Mouse (Mus musculus) liver, embryonic 13.5 days (tissue): ENCODE data around the gene 6430548M08Rik. TPM values are rescaled to one million over a fixed set of nuclear protein-coding genes. Genes with fewer than 3 reads are reported as not detected.

Source experiments
- ATAC-seq: fragments of 200-750 bp; cut with Nextera tagmentation; 2 replicates; pipeline ENCODE4 v1.8.0; 2017; ENCODE audit warnings: low read depth, mild to moderate bottlenecking, moderate number of reproducible peaks, moderate library complexity
- DNase-seq: peaks from one replicate; pipeline ENCODE4 v3.0.0; 2022
- H3K27ac ChIP-seq: fragments of 300-500 bp; sonication (generic); 2 replicates; pipeline ENCODE4 v1.5.1; 2015; ENCODE audit warnings: moderate library complexity, mild to moderate bottlenecking, inconsistent platforms
- H3K27me3 ChIP-seq: fragments of 300-500 bp; sonication (generic); 2 replicates; pipeline ENCODE4 v1.6.1; 2015; ENCODE audit warnings: mild to moderate bottlenecking, inconsistent platforms
- H3K36me3 ChIP-seq: fragments of 300-500 bp; sonication (generic); 2 replicates; pipeline ENCODE4 v1.6.1; 2015; ENCODE audit warnings: mild to moderate bottlenecking, inconsistent platforms
- H3K4me1 ChIP-seq: fragments of 300-500 bp; sonication (generic); replicated peaks from 2 replicates; pipeline ENCODE4 v1.6.1; 2015; ENCODE audit warnings: inconsistent platforms
- H3K4me2 ChIP-seq: fragments of 300-500 bp; sonication (generic); 2 replicates; pipeline ENCODE4 v1.6.1; 2015; ENCODE audit warnings: inconsistent platforms, mild to moderate bottlenecking, moderate library complexity
- H3K4me3 ChIP-seq: fragments of 300-500 bp; sonication (generic); replicated peaks from 2 replicates; pipeline ENCODE4 v1.5.1; 2015; ENCODE audit warnings: mild to moderate bottlenecking, inconsistent platforms
- H3K9ac ChIP-seq: fragments of 300-500 bp; sonication (generic); 2 replicates; pipeline ENCODE4 v1.6.1; 2015; ENCODE audit warnings: mild to moderate bottlenecking, inconsistent platforms
- H3K9me3 ChIP-seq: fragments of 300-500 bp; sonication (generic); replicated peaks from 2 replicates; pipeline ENCODE4 v1.6.1; 2016; ENCODE audit warnings: inconsistent platforms
- WGBS: fragments of 180-500 bp; shearing (Covaris S2); methylation state at CpG from one replicate; pipeline ENCODE4 v1.1.7; 2015; ENCODE audit not compliant: insufficient replicate concordance; 5-methylcytosine and 5-hydroxymethylcytosine counted together
- polyA plus RNA-seq: library from polyadenylated mRNA; unstranded; fragments of >200 nt; fragmentation: Nextera tagmentation; extraction: Ambion mirVana; gene quantifications from 2 replicates; pipeline ENCODE4 v1.2.1, GENCODE M21; 2015

Gene 6430548M08Rik
- 1.7 and 1.8 TPM in 2 replicates for polyA plus RNA-seq

- Histone ChIP-seq H3K27ac (peak within 1 kb of the TSS; percentile 75), H3K4me2 (peak within 1 kb of the TSS; percentile 97), H3K9me3 (no peaks in the 10 kb centered on the region), H3K4me1 (peaks cover 38% of the 10 kb centered on the region), H3K36me3 (no peaks in the 10 kb centered on the region), H3K4me3 (peak within 1 kb of the TSS; percentile 69), H3K9ac (peak within 1 kb of the TSS; percentile 84), H3K27me3 (peaks cover 65% of the 10 kb centered on the region)
- under 1% methylated on average over 61 of the region's 61 CpGs for WGBS
- DNase-seq (peak; percentile 99), ATAC-seq (peak; percentile 95)
These were observed at the start of gene 6430548M08Rik for GRCm38 (mm10) chr8:120113758-120114255. TSS of gene 6430548M08Rik (plus strand) at chr8:120114152.

- WGBS, result 65% methylated on average over 8 of the region's 8 CpGs
- no peak for ATAC-seq
- H3K9me3 ChIP-seq, result no peaks in the 10 kb centered on the region
These were observed 48.3 kb upstream of the 6430548M08Rik start for GRCm38 (mm10) chr8:120065611-120066010.

GRCm38 (mm10) chr8:120066226-120066625 is 47.7 kb upstream of the 6430548M08Rik start:
- Histone ChIP-seq H3K27ac (no peak overlapping the region), H3K9ac (no peak overlapping the region), H3K4me1 (no peaks in the 10 kb centered on the region), H3K4me2 (no peak overlapping the region), H3K4me3 (no peak overlapping the region), H3K9me3 (no peaks in the 10 kb centered on the region), H3K27me3 (no peaks in the 10 kb centered on the region), H3K36me3 (no peaks in the 10 kb centered on the region)
- ATAC-seq (no peak), DNase-seq (no peak)
- WGBS, result 68% methylated on average over 4 of the region's 4 CpGs

More at GRCm38 (mm10) chr8:120065611-120066010, 48.3 kb upstream of the 6430548M08Rik start:
- Histone ChIP-seq H3K4me1 (no peaks in the 10 kb centered on the region), H3K27me3 (no peaks in the 10 kb centered on the region), H3K27ac (no peak overlapping the region), H3K9ac (no peak overlapping the region), H3K36me3 (no peaks in the 10 kb centered on the region), H3K4me3 (no peak overlapping the region), H3K4me2 (no peak overlapping the region)
- no peak for DNase-seq

- Histone ChIP-seq H3K27ac (no peak overlapping the region), H3K9me3 (no peaks in the 10 kb centered on the region), H3K9ac (no peak overlapping the region), H3K4me3 (no peak overlapping the region), H3K27me3 (no peaks in the 10 kb centered on the region), H3K36me3 (no peaks in the 10 kb centered on the region), H3K4me2 (no peak overlapping the region), H3K4me1 (no peaks in the 10 kb centered on the region)
- DNase-seq, result no peak
- 54% methylated on average over 19 of the region's 19 CpGs for WGBS
- ATAC-seq, result no peak
These were observed 45.9 kb upstream of the 6430548M08Rik start for GRCm38 (mm10) chr8:120067936-120068668.

- Histone ChIP-seq H3K9me3 (no peaks in the 10 kb centered on the region), H3K4me1 (no peaks in the 10 kb centered on the region)
- 23% methylated on average over 4 of the region's 4 CpGs for WGBS
These were observed 42.3 kb upstream of the 6430548M08Rik start for GRCm38 (mm10) chr8:120071684-120072083.

GRCm38 (mm10) chr8:120072259-120072658 is 41.7 kb upstream of the 6430548M08Rik start:
- DNase-seq (no peak), ATAC-seq (no peak)
- H3K9ac ChIP-seq, result no peak overlapping the region
- H3K36me3 ChIP-seq, result no peaks in the 10 kb centered on the region
- peaks cover 13% of the 10 kb centered on the region for H3K27me3 ChIP-seq
- no peak overlapping the region for H3K27ac ChIP-seq
- no peaks in the 10 kb centered on the region for H3K4me1 ChIP-seq
- H3K4me3 ChIP-seq, result no peak overlapping the region
- no peak overlapping the region for H3K4me2 ChIP-seq
- 67% methylated on average over 9 of the region's 9 CpGs for WGBS
- H3K9me3 ChIP-seq, result no peaks in the 10 kb centered on the region

More at GRCm38 (mm10) chr8:120071684-120072083, 42.3 kb upstream of the 6430548M08Rik start:
- H3K4me2 ChIP-seq, result no peak overlapping the region
- no peak overlapping the region for H3K9ac ChIP-seq
- H3K36me3 ChIP-seq, result no peaks in the 10 kb centered on the region
- no peak overlapping the region for H3K4me3 ChIP-seq
- ATAC-seq (peak; percentile 55; the same call in 1 of the 2 replicates), DNase-seq (peak; percentile 53)
- H3K27me3 ChIP-seq, result peaks cover 13% of the 10 kb centered on the region
- H3K27ac ChIP-seq, result no peak overlapping the region

GRCm38 (mm10) chr8:120072827-120073226 is 41.1 kb upstream of the 6430548M08Rik start:
- 78% methylated on average over 8 of the region's 8 CpGs for WGBS
- Histone ChIP-seq H3K27me3 (peaks cover 13% of the 10 kb centered on the region), H3K36me3 (no peaks in the 10 kb centered on the region), H3K27ac (no peak overlapping the region), H3K4me1 (no peaks in the 10 kb centered on the region), H3K9ac (no peak overlapping the region), H3K4me3 (no peak overlapping the region), H3K9me3 (no peaks in the 10 kb centered on the region), H3K4me2 (no peak overlapping the region)
- DNase-seq, result no peak
- ATAC-seq, result no peak

GRCm38 (mm10) chr8:120074516-120074915 is 39.4 kb upstream of the 6430548M08Rik start:
- Histone ChIP-seq H3K4me3 (no peak overlapping the region), H3K27me3 (peaks cover 13% of the 10 kb centered on the region), H3K9ac (no peak overlapping the region), H3K4me1 (no peaks in the 10 kb centered on the region), H3K27ac (no peak overlapping the region), H3K36me3 (no peaks in the 10 kb centered on the region), H3K4me2 (no peak overlapping the region), H3K9me3 (no peaks in the 10 kb centered on the region)
- 50% methylated on average over 6 of the region's 6 CpGs for WGBS
- ATAC-seq (no peak), DNase-seq (no peak)

GRCm38 (mm10) chr8:120075347-120075746 is 38.6 kb upstream of the 6430548M08Rik start:
- peaks cover 13% of the 10 kb centered on the region for H3K27me3 ChIP-seq
- WGBS, result 57% methylated on average over 6 of the region's 6 CpGs

GRCm38 (mm10) chr8:120078080-120078479 is 35.9 kb upstream of the 6430548M08Rik start:
- WGBS, result 14% methylated on average over 10 of the region's 10 CpGs
- no peak overlapping the region for H3K9ac ChIP-seq
- DNase-seq, result peak; percentile 41

More at GRCm38 (mm10) chr8:120075347-120075746, 38.6 kb upstream of the 6430548M08Rik start:
- Histone ChIP-seq H3K9ac (no peak overlapping the region), H3K4me2 (no peak overlapping the region), H3K36me3 (no peaks in the 10 kb centered on the region), H3K9me3 (no peaks in the 10 kb centered on the region), H3K4me1 (no peaks in the 10 kb centered on the region), H3K27ac (no peak overlapping the region), H3K4me3 (no peak overlapping the region)
- no peak for ATAC-seq
- DNase-seq, result no peak

GRCm38 (mm10) chr8:120079361-120079760 is 34.6 kb upstream of the 6430548M08Rik start:
- 66% methylated on average over 5 of the region's 5 CpGs for WGBS
- no peak for DNase-seq
- peaks cover 13% of the 10 kb centered on the region; the same call in 1 of the 2 replicates for H3K27me3 ChIP-seq
- H3K4me2 ChIP-seq, result no peak overlapping the region
- no peak for ATAC-seq
- no peaks in the 10 kb centered on the region for H3K4me1 ChIP-seq
- H3K27ac ChIP-seq, result no peak overlapping the region
- H3K9me3 ChIP-seq, result no peaks in the 10 kb centered on the region
- H3K4me3 ChIP-seq, result no peak overlapping the region
- H3K9ac ChIP-seq, result no peak overlapping the region
- peaks cover 30% of the 10 kb centered on the region for H3K36me3 ChIP-seq

More at GRCm38 (mm10) chr8:120078080-120078479, 35.9 kb upstream of the 6430548M08Rik start:
- Histone ChIP-seq H3K27ac (no peak overlapping the region), H3K27me3 (peaks cover 13% of the 10 kb centered on the region), H3K9me3 (no peaks in the 10 kb centered on the region), H3K4me2 (no peak overlapping the region), H3K36me3 (peaks cover 22% of the 10 kb centered on the region), H3K4me1 (no peaks in the 10 kb centered on the region), H3K4me3 (no peak overlapping the region)
- ATAC-seq, result peak; percentile 19; the same call in 1 of the 2 replicates
